Mouse (Mus musculus) urinary bladder, postnatal 4 days (tissue): ENCODE measurements around the gene Nox4.
"Not testable (repeated sequence)": the region's sequence is repeated elsewhere in the genome, so short reads cannot be mapped to it uniquely, and the experiment has no call there.

Experiments
- DNase-seq, 2 experiments: peaks; one replicate each; pipeline ENCODE4 v3.0.0; 2021 to 2022; ENCODE audit warnings: low spot score in 2 of 2

The Nox4 gene

DNA sequence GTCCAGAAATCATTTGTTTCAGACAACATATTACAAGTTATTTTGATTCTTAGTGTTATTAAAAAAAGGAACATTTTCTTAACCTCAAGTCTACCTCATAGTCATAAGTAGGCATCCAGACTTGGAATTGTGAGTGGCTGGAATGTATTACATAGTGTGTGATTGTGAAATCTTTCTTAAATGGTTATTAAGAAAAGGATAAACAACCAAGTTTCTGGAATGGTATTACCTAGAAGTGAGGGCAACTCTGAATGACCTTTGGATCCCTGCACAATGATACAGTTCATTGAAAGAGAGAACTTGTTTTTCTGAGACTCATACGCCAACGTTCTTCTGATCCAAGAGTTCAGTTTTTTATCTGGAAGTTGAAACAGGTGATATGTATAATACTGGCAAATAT, 125.4 kb downstream of the Nox4 start:
- no peak for DNase-seq

DNA sequence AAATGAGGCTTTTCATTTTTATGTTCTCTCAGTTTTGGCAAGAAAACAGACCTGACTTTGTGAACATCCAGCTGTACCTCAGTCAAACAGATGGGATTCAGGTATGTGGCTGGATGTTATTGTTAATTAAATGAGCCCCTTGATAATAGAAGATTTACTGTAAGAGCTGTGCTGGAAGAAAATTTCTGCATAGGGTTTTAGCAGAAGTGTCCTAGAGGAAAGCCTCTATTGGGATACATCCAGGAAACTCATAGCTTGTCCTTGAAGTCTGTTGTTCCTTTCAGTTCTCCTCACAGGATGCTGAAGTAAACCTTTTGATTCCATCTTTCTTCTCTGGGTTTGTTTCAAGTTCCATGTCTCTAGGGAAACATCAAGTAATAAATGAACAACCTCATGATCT, 128.4 kb downstream of the Nox4 start:
- no peak for DNase-seq

DNA sequence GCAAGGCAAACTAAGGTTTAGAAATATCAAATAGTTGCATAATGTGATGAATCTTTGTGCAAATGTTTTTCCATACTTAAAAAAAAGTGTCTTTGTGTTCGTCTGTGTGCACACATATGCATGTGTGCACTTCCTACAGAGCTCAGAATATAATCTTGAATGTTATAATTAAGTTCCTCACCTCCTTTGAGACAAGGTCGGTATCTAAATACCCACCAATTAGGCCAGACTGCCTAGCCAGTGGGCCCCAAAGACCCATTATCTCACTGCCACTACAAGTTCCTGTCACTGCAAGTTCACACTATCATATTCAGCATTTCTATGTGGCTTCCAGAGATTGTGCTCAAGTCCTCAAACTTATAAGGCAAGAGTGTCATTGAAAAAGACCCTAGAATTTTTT, 129.0 kb downstream of the Nox4 start:
- DNase-seq, result no peak

DNA sequence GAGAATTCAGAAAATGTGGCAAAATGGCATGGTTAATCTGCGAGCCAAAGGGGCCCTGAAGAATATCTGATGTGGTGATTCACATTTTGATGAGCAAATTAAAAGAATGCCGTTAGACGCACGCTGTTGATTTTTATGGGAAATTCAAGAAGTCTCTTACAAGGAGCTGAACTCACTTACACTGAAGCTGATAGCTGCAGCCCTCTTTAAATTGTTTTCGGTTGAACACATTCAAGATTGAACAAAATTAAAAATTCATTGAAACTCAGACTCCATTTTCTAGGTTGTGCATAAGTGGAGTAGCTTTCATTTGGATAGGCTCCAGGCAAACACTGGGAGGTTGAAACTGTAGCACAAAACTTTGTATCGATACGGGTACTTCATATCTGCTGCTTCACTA, 151.1 kb downstream of the Nox4 start:
- DNase-seq, result no peak

DNA sequence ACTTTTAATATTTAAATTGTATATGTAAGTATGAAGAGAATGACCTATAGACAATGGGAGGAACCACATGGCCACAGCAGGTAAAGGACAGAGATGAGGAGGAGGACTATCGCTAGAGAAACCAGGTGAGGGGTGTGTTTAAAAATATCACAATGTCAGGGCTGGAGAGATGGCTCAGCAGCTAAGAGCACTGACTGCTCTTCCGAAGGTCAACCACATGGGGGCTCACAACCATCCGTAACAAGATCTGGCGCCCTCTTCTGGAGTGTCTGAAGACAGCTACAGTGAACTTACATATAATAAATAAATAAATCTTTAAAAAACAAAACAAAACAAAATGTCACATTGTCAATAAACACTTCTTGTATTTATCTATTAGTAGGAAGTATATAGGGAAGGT, 165.5 kb downstream of the Nox4 start:
- DNase-seq, result not testable (repeated sequence)

DNA sequence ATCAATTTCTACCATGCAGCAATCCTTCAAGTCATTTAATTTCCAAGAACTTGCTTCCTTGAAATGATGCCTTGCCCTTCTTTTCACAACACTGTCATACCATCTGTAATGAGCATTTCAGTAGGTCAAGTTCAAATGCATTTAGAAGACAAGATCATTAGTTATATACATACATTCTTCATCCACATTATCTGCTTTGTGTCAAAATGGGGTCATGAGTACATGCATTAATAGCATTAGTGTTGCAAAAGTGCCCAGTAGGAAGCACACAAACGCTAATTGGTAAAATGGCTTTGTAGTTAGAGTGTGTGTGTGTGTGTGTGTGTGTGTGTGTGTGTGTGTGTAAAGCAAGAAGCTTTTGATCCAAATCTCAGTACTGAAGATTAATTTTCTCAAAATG, 167.4 kb downstream of the Nox4 start:
- DNase-seq, result no peak
